Mouse (Mus musculus) neutrophil, adult 59 days (primary cell): ENCODE data around the gene Dmp1. TPM values are rescaled to one million over a fixed set of nuclear protein-coding genes. Genes with fewer than 3 reads are reported as not detected.

Experiments used
- total RNA-seq, 2 experiments: library from RNA; stranded (reverse); gene quantifications; 1 replicate in 1 of 2; 2 replicates in 1 of 2; pipeline ENCODE4 v1.2.4; 2023

The Dmp1 gene
- total RNA-seq, result not detected

GRCm38 (mm10) chr5:104202351-104202750 lies at the start of gene Dmp1:
Dmp1 (plus strand) TSS chr5:104202613.

DNA sequence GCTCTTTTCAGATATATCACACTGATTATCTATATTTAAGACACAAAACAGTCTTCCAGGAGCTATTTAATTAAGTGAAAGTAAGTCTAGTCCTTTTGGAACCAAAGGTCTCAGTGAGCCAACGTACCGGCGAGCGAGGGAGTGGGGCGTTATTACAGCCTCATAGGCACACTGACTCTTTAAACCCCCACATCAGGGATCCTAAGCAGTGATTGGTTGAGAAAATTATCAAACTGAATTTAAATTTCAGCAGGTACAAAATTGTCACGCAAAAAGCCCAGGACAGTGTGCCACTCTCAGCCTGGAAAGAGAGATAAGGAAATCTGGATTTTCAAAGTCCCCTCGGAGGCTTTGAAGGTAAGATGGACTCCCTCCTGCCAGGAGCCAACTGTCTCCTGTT lies 32.0 kb upstream of the Dmp1 start, which contains the start of gene Dspp:
Dspp (plus strand) TSS at position 301 of the 400 bp plus-strand sequence.

Other genes with a start within 250 kb of the Dmp1 start
- not detected for gene Hsd17b13, start 225.2 kb upstream of the Dmp1 start, total RNA-seq
- gene Hsd17b11, start 180.7 kb upstream of the Dmp1 start, total RNA-seq, result 100 to 1,000 TPM; 149 to 152 TPM
- gene Nudt9, start 156.3 kb upstream of the Dmp1 start, total RNA-seq, result 10 to 100 TPM; 14.3 to 18.6 TPM
- gene Gm17660, start 125.0 kb upstream of the Dmp1 start, total RNA-seq, result not detected
- not detected for gene Sparcl1, start 88.9 kb upstream of the Dmp1 start, total RNA-seq
- gene Dspp, start 31.9 kb upstream of the Dmp1 start, total RNA-seq, result not detected
- 1 to 10 TPM in 1 of 2 experiments, under 1 TPM in 1; 0.89 to 1.5 TPM for gene Ibsp, start 96.6 kb downstream of the Dmp1 start, total RNA-seq
- gene Mepe, start 122.7 kb downstream of the Dmp1 start, total RNA-seq, result not detected
- gene Spp1, start 232.5 kb downstream of the Dmp1 start, total RNA-seq, result 10 to 100 TPM in 1 of 2 experiments, 1 to 10 TPM in 1; 7.0 to 10.1 TPM